Mouse (Mus musculus) forebrain, postnatal 0 days (tissue): ENCODE measurements at regions not wholly inside any gene's neighbourhood (a gene's known extent, or its start where the extent isn't known, plus 50 kb on each side); places are given as distances from the start of the nearest gene placed in this dataset.

Source experiments
- ATAC-seq: fragments of 200-750 bp; cut with Nextera tagmentation; 2 replicates; pipeline ENCODE4 v1.8.0; 2017; ENCODE audit warnings: mild to moderate bottlenecking, moderate library complexity
- DNase-seq: peaks from one replicate; pipeline ENCODE4 v3.0.0-alpha.2; 2015
- H3K27ac ChIP-seq: fragments of 300-500 bp; sonication (generic); 2 replicates; pipeline ENCODE4 v1.5.1; 2014; ENCODE audit warnings: low read depth, mild to moderate bottlenecking, antibody characterized with exemption, low read length, moderate library complexity, mixed read lengths
- H3K27me3 ChIP-seq: fragments of 300-500 bp; sonication (generic); 2 replicates; pipeline ENCODE4 v1.6.1; 2014; ENCODE audit warnings: mild to moderate bottlenecking, low read length, mixed read lengths; ENCODE audit not compliant: insufficient read depth
- H3K36me3 ChIP-seq: fragments of 300-500 bp; sonication (generic); 2 replicates; pipeline ENCODE4 v1.6.1; 2014; ENCODE audit warnings: mild to moderate bottlenecking, moderate library complexity; ENCODE audit not compliant: insufficient read depth
- H3K4me1 ChIP-seq: fragments of 300-500 bp; sonication (generic); 2 replicates; pipeline ENCODE4 v1.6.1; 2014; ENCODE audit warnings: antibody characterized with exemption; ENCODE audit not compliant: insufficient read depth
- H3K4me2 ChIP-seq: fragments of 300-500 bp; sonication (generic); 2 replicates; pipeline ENCODE4 v1.6.1; 2014; ENCODE audit warnings: low read depth, mild to moderate bottlenecking, moderate library complexity
- H3K4me3 ChIP-seq: fragments of 300-500 bp; sonication (generic); 2 replicates; pipeline ENCODE4 v1.5.1; 2014; ENCODE audit warnings: low read depth, low read length, mixed read lengths
- H3K9ac ChIP-seq: fragments of 300-500 bp; sonication (generic); 2 replicates; pipeline ENCODE4 v1.6.1; 2014; ENCODE audit warnings: mild to moderate bottlenecking
- H3K9me3 ChIP-seq: fragments of 300-500 bp; sonication (generic); 2 replicates; pipeline ENCODE4 v1.6.1; 2016; ENCODE audit warnings: low read length
- CTCF ChIP-seq: sonication (generic); IDR thresholded peaks from 2 replicates; pipeline ENCODE4 v1.5.1; 2016; ENCODE audit warnings: antibody characterized with exemption, control low read depth, low read depth
- WGBS: fragments of 180-500 bp; shearing (Covaris S2); extraction: QIAGEN DNeasy Blood & Tissue Kit; methylation state at CpG from one replicate; pipeline ENCODE4 v1.1.7; 2014; 5-methylcytosine and 5-hydroxymethylcytosine counted together

DNA sequence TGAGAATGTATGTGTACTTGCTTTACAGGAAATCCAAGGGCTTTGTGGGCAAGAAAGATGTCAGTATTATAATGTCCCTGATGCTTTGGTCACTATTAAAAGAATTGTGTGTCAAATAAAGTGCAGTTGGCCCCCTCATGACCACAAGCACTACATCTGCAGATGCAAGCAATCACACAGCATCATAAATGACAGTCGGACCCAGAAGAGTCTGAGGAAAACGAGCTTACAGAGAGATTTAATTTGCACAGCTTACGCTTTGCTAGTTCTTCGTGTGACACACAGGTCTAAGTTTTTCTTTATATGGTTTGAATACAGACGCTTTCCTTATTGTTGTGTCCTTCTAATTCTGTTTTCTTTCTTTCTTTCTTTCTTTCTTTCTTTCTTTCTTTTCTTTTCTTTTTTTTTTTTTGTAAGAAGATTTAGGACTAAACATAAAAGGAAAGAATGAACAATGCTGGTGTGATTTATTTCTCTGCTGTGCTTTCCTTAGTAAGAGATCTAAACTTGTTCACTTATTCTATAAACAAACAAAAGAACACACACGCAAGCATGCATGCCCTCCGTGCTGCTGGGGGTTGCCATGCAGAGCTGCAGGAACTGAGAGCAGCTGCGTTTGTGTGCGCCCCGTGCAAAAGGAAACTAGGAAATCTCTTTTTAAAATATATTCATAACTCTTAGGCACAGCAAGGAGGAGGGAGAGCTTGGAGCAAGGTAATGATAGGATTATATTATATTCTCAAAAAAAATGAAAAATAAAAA is 112.6 kb upstream of the Ccser1 start:
- peak; percentile 41 for DNase-seq
- peak overlapping the region; percentile 28; the same call in 1 of the 2 replicates for H3K9ac ChIP-seq

GRCm38 (mm10) chr6:61068117-61068489 is 112.0 kb upstream of the Ccser1 start:
- no peak for TF ChIP-seq CTCF
- Histone ChIP-seq H3K4me2 (no peak overlapping the region), H3K9me3 (no peaks in the 10 kb centered on the region), H3K27ac (no peak overlapping the region), H3K27me3 (no peaks in the 10 kb centered on the region), H3K36me3 (no peaks in the 10 kb centered on the region), H3K4me3 (no peak overlapping the region), H3K4me1 (peaks cover 3% of the 10 kb centered on the region; the same call in 1 of the 2 replicates), H3K9ac (no peak overlapping the region)
- no peak for ATAC-seq
- DNase-seq, result no peak
- 0% methylated on average over 1 of the region's 1 CpGs for WGBS

More for the DNA sequence above, 112.6 kb upstream of the Ccser1 start:
- no peaks in the 10 kb centered on the region for H3K27me3 ChIP-seq
- H3K27ac ChIP-seq, result no peak overlapping the region
- H3K4me1 ChIP-seq, result peaks cover 3% of the 10 kb centered on the region; the same call in 1 of the 2 replicates
- H3K4me2 ChIP-seq, result peak overlapping the region; percentile 33
- peak; percentile 42; the same call in 1 of the 2 replicates for ATAC-seq
- no peak overlapping the region for H3K4me3 ChIP-seq
- 7% methylated on average over 10 of the region's 10 CpGs for WGBS
- no peaks in the 10 kb centered on the region for H3K9me3 ChIP-seq
- TF ChIP-seq CTCF, result no peak
- H3K36me3 ChIP-seq, result no peaks in the 10 kb centered on the region

DNA sequence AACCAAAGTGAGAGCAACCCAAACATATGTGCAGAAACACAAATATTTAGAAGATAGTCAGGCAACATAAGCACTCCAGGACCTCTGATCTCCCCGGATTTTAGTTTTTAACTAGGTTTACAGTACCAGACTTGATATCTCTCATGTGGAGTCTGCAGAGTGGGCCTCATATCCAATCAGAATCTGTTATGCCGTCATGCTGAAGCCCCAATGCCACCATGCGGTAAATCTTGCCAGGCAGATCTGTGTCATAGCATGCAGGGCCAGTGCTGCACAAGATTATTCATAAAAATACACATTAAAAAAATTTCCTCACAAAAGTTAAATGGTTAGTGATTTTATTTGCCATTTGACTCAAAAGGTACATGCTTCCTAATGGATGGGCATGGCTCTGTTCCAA is 106.9 kb upstream of the Ccser1 start:
- WGBS, result 61% methylated on average over 3 of the region's 3 CpGs
- Histone ChIP-seq H3K36me3 (no peaks in the 10 kb centered on the region), H3K4me1 (no peaks in the 10 kb centered on the region), H3K27me3 (no peaks in the 10 kb centered on the region), H3K4me3 (no peak overlapping the region), H3K4me2 (no peak overlapping the region), H3K9ac (no peak overlapping the region), H3K9me3 (no peaks in the 10 kb centered on the region), H3K27ac (no peak overlapping the region)
- DNase-seq, result no peak
- no peak for TF ChIP-seq CTCF
- ATAC-seq, result no peak

GRCm38 (mm10) chr6:61073794-61074193 is 106.3 kb upstream of the Ccser1 start:
- no peaks in the 10 kb centered on the region for H3K36me3 ChIP-seq
- H3K27ac ChIP-seq, result no peak overlapping the region
- H3K4me3 ChIP-seq, result no peak overlapping the region
- no peak for TF ChIP-seq CTCF
- DNase-seq (peak; percentile 22), ATAC-seq (0 out of 2 replicates have a peak, but pooled peaks have one; percentile 23)
- H3K4me1 ChIP-seq, result no peaks in the 10 kb centered on the region
- WGBS, result 38% methylated on average over 2 of the region's 2 CpGs
- no peaks in the 10 kb centered on the region for H3K9me3 ChIP-seq
- no peak overlapping the region for H3K4me2 ChIP-seq
- H3K27me3 ChIP-seq, result no peaks in the 10 kb centered on the region
- H3K9ac ChIP-seq, result no peak overlapping the region

DNA sequence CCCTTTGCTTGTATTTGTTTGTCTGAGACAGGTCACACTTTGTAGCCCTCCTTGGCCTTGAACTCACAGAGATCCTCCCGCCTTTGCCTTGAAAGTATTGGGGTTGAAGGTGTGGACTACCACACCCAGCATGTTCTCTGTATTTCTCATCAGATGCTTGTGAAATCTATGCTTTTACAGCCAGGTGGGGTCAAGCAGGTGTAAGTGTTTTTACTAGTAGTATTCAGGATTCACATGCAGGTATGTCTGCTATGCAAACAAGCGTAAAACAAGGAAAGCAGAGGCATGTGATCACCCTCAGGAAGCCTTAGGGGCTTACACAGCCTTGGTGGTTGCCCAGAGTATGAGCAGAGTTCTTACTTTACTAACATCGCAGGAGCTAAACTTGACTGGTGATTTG is 105.4 kb upstream of the Ccser1 start:
- no peak for TF ChIP-seq CTCF
- no peaks in the 10 kb centered on the region for H3K27me3 ChIP-seq
- ATAC-seq, result no peak
- H3K36me3 ChIP-seq, result no peaks in the 10 kb centered on the region
- no peak overlapping the region for H3K4me2 ChIP-seq
- 96% methylated on average over 3 of the region's 3 CpGs for WGBS
- DNase-seq, result no peak
- no peak overlapping the region for H3K4me3 ChIP-seq
- H3K4me1 ChIP-seq, result no peaks in the 10 kb centered on the region
- no peak overlapping the region for H3K27ac ChIP-seq
- H3K9me3 ChIP-seq, result no peaks in the 10 kb centered on the region
- no peak overlapping the region for H3K9ac ChIP-seq

DNA sequence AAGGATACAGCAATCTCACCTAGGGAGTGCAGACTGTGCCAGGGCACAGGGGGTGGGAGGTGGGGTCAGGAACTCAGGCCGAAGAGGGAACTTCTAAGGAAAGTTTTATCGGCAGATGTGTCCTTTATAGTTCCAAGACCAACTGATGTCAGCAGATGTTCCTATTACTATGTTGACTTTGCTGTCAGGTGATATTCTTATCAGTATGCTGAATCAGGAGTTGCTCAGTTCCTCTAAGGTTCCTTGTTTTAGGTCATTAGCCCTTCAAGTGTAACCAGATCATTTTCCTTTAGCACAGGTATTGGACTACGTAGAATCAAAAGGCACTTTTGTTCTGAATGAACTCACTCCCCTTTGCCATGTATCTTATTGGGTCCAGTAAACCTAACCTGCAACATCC is 101.6 kb upstream of the Ccser1 start:
- no peak overlapping the region for H3K9ac ChIP-seq
- no peak for DNase-seq
- ATAC-seq, result no peak
- H3K4me2 ChIP-seq, result no peak overlapping the region
- H3K27ac ChIP-seq, result no peak overlapping the region
- no peaks in the 10 kb centered on the region for H3K4me1 ChIP-seq
- H3K4me3 ChIP-seq, result no peak overlapping the region
- no peaks in the 10 kb centered on the region for H3K27me3 ChIP-seq
- TF ChIP-seq CTCF, result no peak
- no peaks in the 10 kb centered on the region for H3K36me3 ChIP-seq
- no peaks in the 10 kb centered on the region for H3K9me3 ChIP-seq
- 93% methylated on average over 3 of the region's 3 CpGs for WGBS

DNA sequence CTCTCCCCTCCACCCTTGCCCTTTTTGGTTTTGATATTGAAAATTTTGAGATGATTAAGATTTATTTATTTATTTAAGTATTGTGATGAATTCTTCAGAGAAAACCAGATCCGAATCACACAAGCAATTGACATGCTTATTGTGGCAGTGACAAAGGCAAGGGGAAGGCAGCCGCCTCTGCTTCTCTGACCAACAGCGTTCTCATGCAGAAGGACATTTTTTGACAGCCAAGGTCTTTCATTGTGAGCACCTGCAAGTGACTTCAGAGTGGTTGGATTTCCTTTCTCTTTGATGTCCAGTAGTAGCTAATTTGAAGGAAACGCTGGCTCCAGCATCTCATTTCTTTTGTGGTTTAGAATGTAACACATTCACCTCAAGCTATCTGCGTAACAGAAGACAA is 99.5 kb upstream of the Ccser1 start:
- DNase-seq (no peak), ATAC-seq (no peak)
- no peak overlapping the region for H3K4me3 ChIP-seq
- H3K4me2 ChIP-seq, result no peak overlapping the region
- 43% methylated on average over 5 of the region's 5 CpGs for WGBS
- no peak overlapping the region for H3K9ac ChIP-seq
- H3K27me3 ChIP-seq, result no peaks in the 10 kb centered on the region
- no peaks in the 10 kb centered on the region for H3K36me3 ChIP-seq
- TF ChIP-seq CTCF, result no peak
- no peaks in the 10 kb centered on the region for H3K9me3 ChIP-seq
- H3K4me1 ChIP-seq, result no peaks in the 10 kb centered on the region
- H3K27ac ChIP-seq, result no peak overlapping the region
